Mouse (Mus musculus) heart, adult 2 months (tissue): ENCODE measurements around the gene B3galt6.

Experiments used
- CTCF ChIP-seq: fragments of 200-600 bp; IDR thresholded peaks from 2 replicates; pipeline ENCODE4 v1.8.1; 2022; ENCODE audit warnings: antibody characterized with exemption, mild to moderate bottlenecking, moderate library complexity
- EP300 ChIP-seq: fragments of 200-500 bp; IDR thresholded peaks from 2 replicates; pipeline ENCODE4 v1.6.1; 2011; ENCODE audit warnings: low read depth, low read length, control low read depth; ENCODE audit not compliant: insufficient read depth
- POLR2A ChIP-seq: fragments of 200-500 bp; IDR thresholded peaks from 2 replicates; pipeline ENCODE4 v1.6.1; 2011; ENCODE audit warnings: mild to moderate bottlenecking, low read depth, low read length, control low read depth; ENCODE audit not compliant: insufficient read depth

- TF ChIP-seq CTCF (no peak), POLR2A (no peak), EP300 (no peak)
Measured at GRCm38 (mm10) chr4:155963106-155963505, 29.3 kb downstream of the B3galt6 start.
